Mouse (Mus musculus) C2C12 (cell line): Measurements from ENCODE around the gene Fam163b. TPM values are rescaled to one million over a fixed set of nuclear protein-coding genes. Genes with fewer than 3 reads are reported as not detected.

ENCODE experiments used
- H3K27me3 ChIP-seq: one replicate; pipeline ENCODE4 v1.6.1; 2011; ENCODE audit not compliant: control insufficient read depth, insufficient read depth, insufficient read length
- H3K36me3 ChIP-seq: one replicate; pipeline ENCODE4 v1.6.1; 2011; ENCODE audit not compliant: control insufficient read depth, insufficient read depth
- H3K4me3 ChIP-seq: one replicate; pipeline ENCODE4 v1.5.1; 2011; ENCODE audit warnings: mild to moderate bottlenecking, control low read depth; ENCODE audit not compliant: poor library complexity, insufficient read depth, severe bottlenecking
- H3K79me2 ChIP-seq: one replicate; pipeline ENCODE4 v1.6.1; 2011; ENCODE audit not compliant: control insufficient read depth, insufficient read depth
- H3K79me3 ChIP-seq: one replicate; pipeline ENCODE4 v1.6.1; 2011; ENCODE audit warnings: low read depth, control low read depth
- H3ac ChIP-seq: one replicate; pipeline ENCODE3; 2011; ENCODE audit warnings: low read depth; ENCODE audit not compliant: control insufficient read depth, insufficient read length
- CEBPB ChIP-seq: IDR thresholded peaks from one replicate; pipeline ENCODE4 v1.6.1; 2011; ENCODE audit warnings: low read depth, mild to moderate bottlenecking, control low read depth, moderate library complexity
- CTCF ChIP-seq: IDR thresholded peaks from one replicate; pipeline ENCODE4 v1.5.1; 2011; ENCODE audit not compliant: control insufficient read depth, insufficient read depth, insufficient read length
- FOSL1 ChIP-seq: IDR thresholded peaks from one replicate; pipeline ENCODE4 v1.8.0; 2011; ENCODE audit warnings: mild to moderate bottlenecking, low read length; ENCODE audit not compliant: poor library complexity, insufficient read depth, severe bottlenecking
- MAX ChIP-seq: IDR thresholded peaks from one replicate; pipeline ENCODE4 v1.6.1; 2011; ENCODE audit warnings: mild to moderate bottlenecking, control low read depth
- MYOD1 ChIP-seq: IDR thresholded peaks from one replicate; pipeline ENCODE4 v1.6.1; 2011; ENCODE audit warnings: low read depth; ENCODE audit not compliant: control insufficient read depth, insufficient read length
- MYOG ChIP-seq: IDR thresholded peaks from one replicate; pipeline ENCODE4 v1.6.1; 2011; ENCODE audit not compliant: control insufficient read depth, insufficient read length; ENCODE audit errors: extremely low read depth
- USF1 ChIP-seq: IDR thresholded peaks from one replicate; pipeline ENCODE4 v1.6.1; 2011; ENCODE audit warnings: low read depth, mild to moderate bottlenecking, control low read depth, moderate library complexity
- polyA plus RNA-seq: library from polyadenylated mRNA; unstranded; fragments of >200 nt; fragmentation: generic; extraction: Trizol; gene quantifications from one replicate; pipeline ENCODE4 v1.2.1, GENCODE M21; 2012; ENCODE audit warnings: missing spikeins

The Fam163b gene
- polyA plus RNA-seq, 1 experiment: not detected

DNA sequence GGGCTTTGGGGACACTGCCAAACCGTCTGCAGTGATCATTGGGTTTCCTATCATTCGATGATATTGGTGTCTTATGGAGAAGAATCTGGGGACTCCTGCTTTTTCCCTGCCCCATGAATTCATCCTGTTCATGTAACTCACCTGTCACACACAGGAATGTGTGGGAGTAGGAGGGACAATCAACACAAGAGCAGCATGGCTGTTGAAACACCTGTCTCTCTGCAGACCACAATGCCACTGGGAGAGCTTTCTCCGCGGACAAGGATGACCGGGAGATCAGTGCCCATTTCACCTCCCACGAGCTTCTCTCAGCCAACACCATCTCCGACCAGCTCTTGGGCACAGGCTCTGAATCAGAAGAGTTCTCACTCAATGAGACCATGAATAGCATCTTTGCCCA is 47.1 kb downstream of the Fam163b start:
- TF ChIP-seq MYOG (no peak), MYOD1 (peak; percentile 24)
- H3K27me3 ChIP-seq: no peaks in the 10 kb centered on the region
- no peak overlapping the region for H3ac ChIP-seq
- H3K4me3 ChIP-seq: no peak overlapping the region
- no peaks in the 10 kb centered on the region for H3K36me3 ChIP-seq
- no peaks in the 10 kb centered on the region for H3K79me2 ChIP-seq
- H3K79me3 ChIP-seq: no peaks in the 10 kb centered on the region

DNA sequence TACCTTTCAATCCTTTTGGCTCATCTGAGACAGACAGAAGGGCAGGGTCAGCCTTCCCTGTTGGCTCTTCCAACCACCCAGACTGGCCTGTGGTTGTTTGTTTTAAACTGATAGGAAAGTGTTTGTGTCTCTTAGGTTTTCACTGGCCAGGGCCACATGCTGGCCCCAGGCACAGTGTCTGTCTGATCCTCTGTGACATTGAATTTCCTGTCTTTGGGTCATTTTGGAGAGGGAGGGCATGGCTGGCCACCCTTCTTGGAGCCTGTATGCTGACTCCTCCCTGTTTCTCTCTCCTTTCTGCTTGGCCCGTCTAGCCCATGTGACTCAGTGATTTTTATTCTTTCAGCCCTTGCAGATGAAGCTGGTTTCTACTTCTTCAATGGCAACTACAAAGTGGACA is 53.1 kb downstream of the Fam163b start:
- Histone ChIP-seq H3K4me3 (no peak overlapping the region), H3ac (no peak overlapping the region), H3K36me3 (no peaks in the 10 kb centered on the region), H3K79me2 (no peaks in the 10 kb centered on the region), H3K27me3 (peaks cover 5% of the 10 kb centered on the region), H3K79me3 (no peaks in the 10 kb centered on the region)
- no peak for TF ChIP-seq CEBPB
- no peak for TF ChIP-seq FOSL1
- TF ChIP-seq MYOD1: no peak
- no peak for TF ChIP-seq MAX
- TF ChIP-seq USF1: no peak
- no peak for TF ChIP-seq MYOG
- no peak for TF ChIP-seq CTCF

DNA sequence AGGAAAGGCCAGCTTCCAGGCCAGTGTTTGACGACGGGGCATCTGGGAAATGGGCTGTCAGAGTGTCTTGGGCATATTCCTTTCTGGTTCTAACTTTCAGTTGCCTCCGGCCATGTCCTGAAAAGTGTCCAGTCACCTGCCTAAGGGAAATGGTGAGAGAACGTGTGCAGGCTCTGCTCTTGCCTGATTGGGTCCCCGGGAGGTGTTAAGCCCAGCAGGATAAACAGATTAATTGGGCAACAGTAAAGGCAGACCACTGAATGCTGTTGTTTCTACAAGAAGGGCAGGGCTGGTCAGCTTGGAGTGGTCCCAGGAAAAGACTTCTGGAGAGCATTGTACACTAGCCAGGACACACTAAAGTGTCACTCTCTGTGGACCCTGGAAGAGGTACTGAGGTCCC is 53.6 kb downstream of the Fam163b start:
- TF ChIP-seq CEBPB: no peak
- no peak for TF ChIP-seq CTCF
- Histone ChIP-seq H3K79me3 (no peaks in the 10 kb centered on the region), H3K4me3 (no peak overlapping the region), H3ac (no peak overlapping the region), H3K36me3 (no peaks in the 10 kb centered on the region), H3K27me3 (peaks cover 7% of the 10 kb centered on the region), H3K79me2 (no peaks in the 10 kb centered on the region)

DNA sequence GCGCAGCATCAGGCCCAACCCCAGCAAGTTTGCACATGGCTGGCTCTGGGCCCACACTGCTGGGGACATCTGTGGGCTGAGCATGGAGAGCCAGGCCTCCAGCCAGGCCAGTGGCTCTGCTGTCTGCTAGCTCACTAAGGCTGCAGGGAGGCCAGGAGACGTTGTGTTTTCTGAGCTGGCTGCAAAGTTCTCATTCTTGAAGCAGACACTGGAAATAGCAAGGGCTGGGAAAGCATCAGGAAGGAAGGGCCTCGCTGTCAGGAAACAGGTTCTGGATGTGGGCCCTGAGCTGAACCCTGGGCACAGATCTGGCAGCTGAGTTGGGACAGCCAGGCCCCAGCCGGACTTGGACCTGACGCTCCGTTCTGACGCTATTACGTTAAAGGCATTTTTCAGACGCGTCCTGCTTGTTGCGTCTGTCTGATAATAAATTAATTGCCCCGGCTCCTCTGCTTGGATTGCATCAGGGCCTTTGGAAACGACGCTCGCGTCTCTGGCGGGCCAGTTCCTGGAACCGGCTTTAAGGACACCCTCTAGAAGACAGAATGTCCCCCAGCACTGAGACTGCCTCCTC is 54.1 kb downstream of the Fam163b start:
- Histone ChIP-seq H3K4me3 (no peak overlapping the region), H3K79me3 (no peaks in the 10 kb centered on the region), H3ac (no peak overlapping the region), H3K27me3 (peaks cover 12% of the 10 kb centered on the region), H3K79me2 (no peaks in the 10 kb centered on the region), H3K36me3 (no peaks in the 10 kb centered on the region)
- TF ChIP-seq MAX (no peak), MYOD1 (no peak)

DNA sequence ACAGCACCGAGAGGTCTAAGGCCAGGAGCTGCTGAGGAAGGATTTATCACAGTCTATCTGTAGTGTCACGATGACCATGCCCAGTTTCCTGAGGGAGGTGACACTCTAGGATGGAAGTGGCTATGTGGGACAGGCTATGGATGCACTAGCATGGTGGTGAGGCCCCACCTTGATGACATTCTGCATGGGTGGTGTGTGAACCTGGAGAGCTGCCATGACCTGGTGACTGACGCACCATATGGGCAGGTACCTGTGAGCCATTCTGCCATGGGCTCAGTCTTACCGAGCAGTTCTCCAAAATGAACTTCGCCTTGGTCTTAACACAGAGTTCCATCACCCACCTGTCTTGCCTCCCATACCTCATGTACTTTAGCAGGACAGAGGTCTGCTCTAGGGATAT is 54.7 kb downstream of the Fam163b start:
- H3ac ChIP-seq: no peak overlapping the region
- H3K79me3 ChIP-seq: no peaks in the 10 kb centered on the region
- TF ChIP-seq CTCF: no peak
- H3K79me2 ChIP-seq: no peaks in the 10 kb centered on the region
- H3K27me3 ChIP-seq: peaks cover 16% of the 10 kb centered on the region
- H3K36me3 ChIP-seq: no peaks in the 10 kb centered on the region
- H3K4me3 ChIP-seq: no peak overlapping the region

DNA sequence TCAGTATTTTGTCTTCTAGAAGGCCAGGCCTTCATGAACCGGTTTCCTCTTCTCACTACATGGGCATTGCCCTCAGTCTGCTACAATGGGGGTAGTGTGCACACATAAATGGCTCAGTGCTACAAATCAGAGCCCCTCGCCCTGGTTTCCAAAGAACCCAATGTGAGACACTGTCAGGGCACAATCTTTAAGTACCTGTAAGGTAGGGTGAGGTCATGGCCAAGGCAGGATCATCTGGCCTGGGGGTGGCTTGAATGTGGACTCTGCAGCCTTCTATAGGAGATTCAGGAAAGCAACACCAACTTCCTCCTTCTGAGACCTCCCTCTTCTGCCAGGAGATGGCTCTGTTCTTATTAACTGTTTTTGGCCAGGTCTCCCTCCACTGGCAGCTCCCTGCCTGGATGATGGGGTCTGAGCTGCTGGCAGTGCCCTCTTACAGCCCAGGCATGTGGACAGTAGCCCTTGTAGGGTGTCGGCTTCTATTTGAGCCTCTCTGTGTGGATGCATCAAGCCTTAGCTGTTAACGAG is 55.7 kb downstream of the Fam163b start:
- Histone ChIP-seq H3K27me3 (peaks cover 20% of the 10 kb centered on the region), H3K36me3 (no peaks in the 10 kb centered on the region), H3K4me3 (no peak overlapping the region), H3K79me3 (no peaks in the 10 kb centered on the region), H3ac (no peak overlapping the region), H3K79me2 (no peaks in the 10 kb centered on the region)
- TF ChIP-seq MYOG (no peak), CEBPB (no peak), MAX (no peak), FOSL1 (no peak), CTCF (no peak), MYOD1 (no peak), USF1 (no peak)

DNA sequence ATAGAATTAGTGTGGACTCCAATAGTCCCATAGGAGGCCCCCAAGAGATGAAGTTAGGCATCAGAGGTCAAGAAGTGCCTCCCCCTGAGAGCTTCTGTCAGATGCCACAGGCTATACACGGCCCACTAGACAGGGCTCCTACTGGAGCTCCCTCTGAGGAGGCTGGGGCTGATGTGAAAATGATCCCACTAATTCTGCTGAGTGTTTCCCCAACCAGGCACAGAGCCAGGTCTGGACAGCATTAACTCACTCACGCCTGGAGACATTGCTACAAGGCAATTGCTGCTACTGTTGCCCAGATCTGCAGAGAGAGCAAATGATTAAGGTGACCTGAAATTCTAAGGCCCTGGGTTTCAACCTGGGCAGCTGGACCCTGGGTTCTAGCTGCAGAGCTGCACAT is 56.5 kb downstream of the Fam163b start:
- H3K4me3 ChIP-seq: no peak overlapping the region
- no peaks in the 10 kb centered on the region for H3K79me3 ChIP-seq
- peaks cover 25% of the 10 kb centered on the region for H3K27me3 ChIP-seq
- H3K79me2 ChIP-seq: no peaks in the 10 kb centered on the region
- TF ChIP-seq MYOG: no peak
- no peak for TF ChIP-seq MAX
- no peak for TF ChIP-seq MYOD1
- no peak for TF ChIP-seq FOSL1
- TF ChIP-seq CTCF: no peak
- TF ChIP-seq USF1: no peak
- TF ChIP-seq CEBPB: no peak
- no peak overlapping the region for H3ac ChIP-seq
- no peaks in the 10 kb centered on the region for H3K36me3 ChIP-seq
